Mouse (Mus musculus): ENCODE results near the gene Esr1.

Gene Esr1

GRCm38 (mm10) chr10:4841039-4841438 is 229.6 kb downstream of the Esr1 start:
- no peak for DNase-seq (ENCODE audit: low spot score)

DNA sequence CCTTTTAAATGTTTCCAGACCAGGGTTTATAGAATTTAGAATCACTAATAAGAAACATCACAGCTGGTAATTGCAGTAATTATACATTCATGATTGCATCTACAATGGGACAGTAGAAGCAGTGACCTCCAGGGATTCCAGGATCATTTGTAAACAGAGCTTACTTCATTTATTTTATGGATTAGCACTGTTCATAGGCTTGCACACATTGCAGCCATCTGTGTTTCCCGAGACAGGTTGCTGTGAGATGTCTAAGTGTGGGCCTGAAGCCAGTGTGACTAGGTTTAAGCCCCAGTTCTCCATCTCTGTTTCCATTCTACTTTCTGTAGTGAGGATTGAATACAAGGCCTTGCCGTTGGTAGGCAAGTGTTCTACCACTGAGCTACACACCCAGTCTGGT is 236.1 kb downstream of the Esr1 start:
- no peak for DNase-seq (ENCODE audit: low spot score)

DNA sequence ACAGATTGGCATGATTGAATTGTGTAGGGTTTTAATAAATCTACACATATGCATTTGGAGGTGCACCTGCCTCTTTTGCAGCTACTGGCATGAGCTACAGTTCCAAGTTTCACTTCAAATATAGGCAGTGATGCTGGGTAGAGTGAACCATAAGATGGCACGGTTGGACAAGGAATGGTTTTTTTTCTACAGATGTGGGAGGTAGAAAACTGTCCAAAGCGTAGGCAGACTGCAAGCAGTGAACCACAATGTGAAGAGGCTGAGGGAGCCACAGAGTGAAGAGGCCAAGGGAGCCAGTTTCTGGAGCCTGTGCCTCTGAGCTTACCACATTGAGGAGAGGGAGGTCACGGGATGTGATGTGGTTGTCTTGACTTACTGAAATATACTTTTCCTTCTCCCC is 238.5 kb downstream of the Esr1 start:
- peak; percentile 0 for DNase-seq (ENCODE audit: low spot score)

- DNase-seq (ENCODE audit: low spot score): no peak
Measured at GRCm38 (mm10) chr10:4875076-4875737, 263.8 kb downstream of the Esr1 start.

DNA sequence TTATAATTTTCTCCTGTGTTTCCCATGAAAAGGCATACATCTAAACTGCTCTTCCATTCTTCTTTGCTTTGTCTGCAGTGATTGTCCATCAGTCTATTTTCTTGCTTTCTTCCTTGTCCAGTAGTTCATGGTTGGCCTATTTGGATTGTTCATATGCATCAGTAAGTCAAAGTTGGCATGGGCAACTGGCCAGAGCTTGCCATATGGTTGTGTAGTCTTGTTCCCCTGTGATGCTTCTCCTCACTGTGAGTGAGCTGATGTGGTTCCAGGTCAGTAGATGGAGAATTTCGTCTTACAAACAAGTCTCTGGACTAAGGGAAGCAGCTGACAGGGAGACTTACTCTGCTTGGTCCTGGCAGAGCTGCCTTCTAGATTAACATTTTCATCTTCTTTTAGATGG is 270.0 kb downstream of the Esr1 start:
- no peak for DNase-seq (ENCODE audit: low spot score)

DNA sequence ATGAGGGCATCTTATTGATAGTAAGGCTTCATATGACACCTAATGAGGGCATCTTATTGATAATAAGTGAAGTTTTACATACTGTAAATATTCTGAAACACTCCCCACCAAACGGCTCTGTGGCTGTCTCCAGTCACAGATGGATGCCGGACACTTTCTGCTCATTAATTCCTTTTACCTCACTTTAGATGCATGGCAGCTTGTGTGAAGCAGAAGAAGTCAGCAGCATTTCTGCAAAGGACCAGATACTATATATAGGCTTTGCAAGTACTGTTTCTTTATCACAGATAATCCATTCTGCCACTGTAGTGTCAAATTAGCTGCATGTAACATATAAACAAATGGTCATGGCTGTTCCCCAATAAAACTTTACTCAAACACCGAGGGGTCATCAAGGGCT is 274.1 kb downstream of the Esr1 start:
- no peak for DNase-seq (ENCODE audit: low spot score)

GRCm38 (mm10) chr10:4885961-4886360 is 274.6 kb downstream of the Esr1 start:
- no peak for DNase-seq (ENCODE audit: low spot score)

DNA sequence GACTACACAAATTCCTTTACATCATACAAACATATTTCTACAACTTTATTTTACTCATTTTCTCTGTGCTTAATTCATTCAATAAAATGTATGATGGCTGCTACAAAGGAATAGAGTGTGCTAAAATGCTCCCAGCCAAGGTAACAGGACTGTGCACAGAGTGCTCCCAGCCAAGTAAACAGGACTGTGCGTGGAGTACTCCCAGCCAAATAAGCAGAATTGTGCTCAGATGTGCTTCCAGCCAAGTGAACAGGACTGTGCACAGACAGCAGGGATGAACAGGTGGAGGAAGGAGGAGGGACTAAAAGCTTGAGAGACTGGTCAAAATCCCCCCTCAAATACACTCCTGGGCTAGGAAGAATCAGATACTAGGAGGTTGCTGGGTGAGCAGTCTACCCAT is 282.1 kb downstream of the Esr1 start:
- DNase-seq (ENCODE audit: low spot score): no peak

DNA sequence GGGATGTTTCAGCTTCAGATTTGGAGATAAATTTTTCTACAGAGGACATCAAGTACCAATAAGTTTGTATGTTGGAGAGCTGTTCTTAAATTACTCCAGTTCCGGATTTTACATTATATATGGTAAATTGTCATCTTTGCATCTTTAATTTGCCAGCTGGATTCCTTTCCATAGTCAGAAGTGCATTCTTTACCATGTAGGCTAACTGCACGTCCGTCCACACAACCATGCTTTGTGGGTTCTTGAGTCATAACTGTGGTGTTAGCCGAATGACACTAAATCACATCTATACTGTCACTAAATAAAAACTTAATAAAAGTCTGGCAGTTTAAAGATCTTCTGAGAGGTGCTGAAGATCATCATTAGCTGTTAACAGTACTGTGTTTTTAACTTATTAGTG is 286.4 kb downstream of the Esr1 start:
- no peak for DNase-seq (ENCODE audit: low spot score)

- no peak for DNase-seq (ENCODE audit: low spot score)
Measured at GRCm38 (mm10) chr10:4900324-4900723, 288.9 kb downstream of the Esr1 start.

DNA sequence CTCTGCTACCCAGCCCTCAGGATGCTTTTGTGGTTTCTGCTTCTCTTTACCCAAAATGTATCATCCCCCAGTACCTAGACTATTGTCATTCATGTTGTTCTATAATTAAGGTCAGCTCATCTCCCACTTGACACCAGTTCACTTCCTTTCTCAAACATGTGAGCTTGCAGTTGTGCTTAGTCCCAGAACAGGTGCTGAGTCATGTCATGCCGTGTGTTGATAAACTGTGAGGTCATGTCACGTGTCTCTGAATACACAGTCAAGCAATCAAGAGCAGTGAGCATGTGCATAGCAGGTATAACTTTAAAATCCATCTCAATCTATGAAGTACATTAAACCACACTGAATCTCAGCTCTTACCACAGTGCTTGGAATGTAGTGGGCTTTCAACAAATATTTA is 297.9 kb downstream of the Esr1 start:
- no peak for DNase-seq (ENCODE audit: low spot score)

- no peak for DNase-seq (ENCODE audit: low spot score)
Measured at GRCm38 (mm10) chr10:4910451-4910850, 299.1 kb downstream of the Esr1 start.

DNA sequence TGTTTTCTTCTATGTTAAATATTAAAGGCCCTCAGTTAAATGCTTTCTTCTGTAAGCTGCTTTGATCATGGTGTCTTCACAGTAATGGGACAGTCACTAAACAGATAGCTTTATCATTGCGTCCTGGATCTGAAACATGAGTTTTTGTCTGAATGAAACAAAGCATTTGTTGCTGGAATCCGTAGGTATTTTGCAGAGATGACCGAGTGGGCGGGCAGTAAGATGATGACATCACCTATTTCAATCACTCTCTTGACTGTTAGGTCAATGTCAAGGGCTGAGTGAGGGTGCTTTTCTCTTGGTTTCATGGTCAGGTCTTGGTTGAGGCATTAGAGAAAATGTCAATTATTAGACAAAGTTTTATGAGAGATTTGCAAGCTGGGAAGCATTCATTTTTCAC is 307.7 kb downstream of the Esr1 start:
- DNase-seq (ENCODE audit: low spot score): no peak

- DNase-seq (ENCODE audit: low spot score): no peak
Measured at GRCm38 (mm10) chr10:4923616-4924015, 312.2 kb downstream of the Esr1 start.

- DNase-seq (ENCODE audit: low spot score): peak; percentile 13
Measured at GRCm38 (mm10) chr10:4924391-4924790, 313.0 kb downstream of the Esr1 start.

- no peak for DNase-seq (ENCODE audit: low spot score)
Measured at GRCm38 (mm10) chr10:4943148-4943547, 331.8 kb downstream of the Esr1 start.

- DNase-seq (ENCODE audit: low spot score): no peak
Measured at GRCm38 (mm10) chr10:4944725-4945124, 333.3 kb downstream of the Esr1 start.

DNA sequence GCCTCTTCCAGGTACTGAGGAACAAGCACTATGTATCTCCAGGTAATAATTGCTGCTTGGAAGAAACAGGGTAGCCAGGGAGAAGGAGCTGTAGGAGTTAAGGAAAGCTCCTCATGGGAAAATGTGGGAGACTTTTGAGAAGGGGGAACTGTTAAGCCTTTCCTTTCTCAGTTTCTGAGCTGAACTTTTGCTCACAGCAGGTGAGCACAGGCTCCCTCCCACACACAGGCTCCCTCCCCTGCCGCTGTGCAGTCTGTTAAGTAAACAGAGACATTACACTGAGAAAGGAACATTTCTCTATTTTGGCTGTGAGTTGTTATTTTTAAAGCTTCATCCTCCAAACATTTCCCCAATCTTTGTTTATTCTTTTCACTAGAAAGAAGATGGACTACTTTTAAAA is 354.4 kb downstream of the Esr1 start:
- DNase-seq (ENCODE audit: low spot score): peak; percentile 2

GRCm38 (mm10) chr10:4971156-4971555 is 359.8 kb downstream of the Esr1 start:
- DNase-seq (ENCODE audit: low spot score): no peak

DNA sequence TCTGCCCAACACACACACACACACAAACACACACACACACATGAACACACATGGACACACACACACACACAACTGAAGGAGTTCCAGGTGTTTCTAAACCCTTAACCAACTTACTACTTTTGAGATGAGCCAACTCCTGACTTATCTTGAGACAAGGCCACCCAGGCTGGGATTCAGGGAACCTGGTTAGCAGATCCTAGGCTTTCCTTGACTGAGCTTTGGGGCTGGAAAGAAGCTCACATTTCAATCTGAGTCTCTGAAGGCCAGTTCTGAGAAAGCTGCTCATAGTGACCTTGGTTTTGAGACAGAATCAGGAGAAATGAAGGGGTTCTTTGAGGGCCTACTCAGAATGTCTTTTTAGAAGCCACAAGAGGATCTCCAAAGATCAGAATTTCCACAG is 360.2 kb downstream of the Esr1 start:
- no peak for DNase-seq (ENCODE audit: low spot score)

DNA sequence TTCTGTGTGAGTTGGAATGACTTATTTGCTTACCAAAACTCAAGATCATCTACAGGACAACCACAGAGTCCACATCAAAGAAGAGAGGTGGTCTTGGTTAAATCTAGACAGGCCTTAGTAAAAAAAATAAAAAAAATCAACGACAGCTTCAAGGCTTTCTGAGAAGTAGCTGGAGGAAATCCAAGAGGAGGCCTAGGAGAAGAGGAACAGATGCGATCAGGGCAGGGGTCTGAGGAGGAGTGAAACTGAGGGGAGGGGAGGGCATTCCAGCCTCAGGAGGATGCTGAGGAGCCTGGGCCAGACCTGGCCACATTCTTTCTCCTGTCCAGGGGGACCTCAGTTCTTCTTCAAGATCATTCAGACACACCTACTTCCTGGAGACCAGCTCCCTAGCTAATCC is 360.6 kb downstream of the Esr1 start:
- no peak for DNase-seq (ENCODE audit: low spot score)

GRCm38 (mm10) chr10:4974246-4974645 is 362.9 kb downstream of the Esr1 start:
- no peak for DNase-seq (ENCODE audit: low spot score)

DNA sequence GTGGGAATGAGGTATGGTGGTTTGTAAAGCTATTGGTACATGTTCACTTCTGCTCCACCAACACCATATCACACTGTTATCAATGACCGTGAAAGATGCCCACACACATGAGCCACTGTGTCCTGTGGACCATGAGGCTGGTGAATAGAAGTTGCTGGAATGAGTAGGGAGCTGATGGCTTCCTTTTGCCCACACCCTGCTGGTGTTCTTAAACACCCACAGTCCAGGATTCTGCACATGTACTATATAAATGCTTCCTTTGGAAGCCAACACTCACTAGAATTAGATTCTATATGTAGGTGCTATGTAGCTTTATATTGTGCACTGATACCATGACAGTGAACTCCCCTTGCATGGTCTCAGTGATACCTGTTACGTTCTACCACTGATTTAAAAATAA is 365.2 kb downstream of the Esr1 start:
- no peak for DNase-seq (ENCODE audit: low spot score)

DNA sequence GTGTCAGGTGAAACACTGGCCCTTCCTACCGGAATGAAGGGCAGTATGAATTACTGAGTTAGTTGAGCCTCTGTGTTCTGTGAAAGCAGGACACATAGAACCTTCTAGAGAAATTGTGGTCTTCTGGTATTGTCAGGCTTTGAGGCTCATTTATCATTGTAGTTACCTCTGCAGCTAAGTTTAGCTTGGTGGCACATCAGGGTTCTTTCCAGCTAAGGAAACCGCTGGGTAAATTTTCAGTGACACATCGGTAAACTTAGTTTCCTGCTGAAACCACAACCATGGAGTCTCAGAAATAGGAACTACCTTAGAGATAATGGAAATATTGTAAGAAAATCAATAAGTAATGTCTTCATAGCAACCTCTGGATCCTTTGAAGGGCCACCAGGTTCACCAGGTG is 366.0 kb downstream of the Esr1 start:
- no peak for DNase-seq (ENCODE audit: low spot score)

GRCm38 (mm10) chr10:4983919-4984318 is 372.5 kb downstream of the Esr1 start:
- DNase-seq (ENCODE audit: low spot score): no peak

All from left cerebral cortex, adult 11 months (tissue).